Mouse (Mus musculus) gastrocnemius, adult 2 months (tissue): ENCODE data around the gene Ddx18. TPM values are rescaled to one million over a fixed set of nuclear protein-coding genes. Genes with fewer than 3 reads are reported as not detected.

Source experiments
- DNase-seq: peaks from one replicate; pipeline ENCODE4 v3.0.0; 2022
- H3K27ac ChIP-seq: fragments of 200-600 bp; 2 replicates; pipeline ENCODE4 v1.8.1; 2022; ENCODE audit warnings: mild to moderate bottlenecking
- H3K4me3 ChIP-seq: fragments of 200-600 bp; 2 replicates; pipeline ENCODE4 v1.8.1; 2022; ENCODE audit warnings: mild to moderate bottlenecking, moderate library complexity
- CTCF ChIP-seq: fragments of 200-600 bp; IDR thresholded peaks from 2 replicates; pipeline ENCODE4 v1.8.1; 2022; ENCODE audit warnings: antibody characterized with exemption, mild to moderate bottlenecking, moderate library complexity
- intact Hi-C: fragments of 180-260 bp; cut with DNase I; formaldehyde crosslinking; loops from one replicate; pipeline ENCODE4 v1.15.1; 2025
- total RNA-seq, 2 experiments: library from RNA; stranded (reverse); gene quantifications; 2 replicates each; pipeline ENCODE4 v1.2.3; 2021

The Ddx18 gene
- total RNA-seq, 2 experiments from 2014 or later: 16.8 to 17.7 TPM

DNA sequence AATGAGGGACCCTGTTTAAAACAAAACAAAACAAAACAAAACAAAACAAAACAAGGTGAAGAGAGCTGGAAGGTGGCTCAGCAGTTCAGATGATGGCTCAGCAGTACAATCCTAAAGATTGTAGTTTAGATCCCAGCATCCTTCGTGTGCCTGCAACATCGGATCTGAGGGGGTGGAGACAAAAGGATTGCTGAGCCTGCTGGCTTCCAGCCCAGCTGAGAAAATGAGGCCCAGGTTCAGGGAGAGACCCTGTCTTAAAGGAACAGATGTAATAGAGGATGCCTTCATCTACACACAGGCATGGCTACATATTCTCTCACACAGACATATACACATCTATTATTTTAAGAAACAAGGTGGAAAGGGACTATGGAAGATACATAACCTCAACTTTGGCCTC is 56.6 kb downstream of the Ddx18 start:
- intact Hi-C loops: no loop called here
- no peak overlapping the region for H3K4me3 ChIP-seq
- TF ChIP-seq CTCF: no peak
- DNase-seq: no peak
- H3K27ac ChIP-seq: no peak overlapping the region

DNA sequence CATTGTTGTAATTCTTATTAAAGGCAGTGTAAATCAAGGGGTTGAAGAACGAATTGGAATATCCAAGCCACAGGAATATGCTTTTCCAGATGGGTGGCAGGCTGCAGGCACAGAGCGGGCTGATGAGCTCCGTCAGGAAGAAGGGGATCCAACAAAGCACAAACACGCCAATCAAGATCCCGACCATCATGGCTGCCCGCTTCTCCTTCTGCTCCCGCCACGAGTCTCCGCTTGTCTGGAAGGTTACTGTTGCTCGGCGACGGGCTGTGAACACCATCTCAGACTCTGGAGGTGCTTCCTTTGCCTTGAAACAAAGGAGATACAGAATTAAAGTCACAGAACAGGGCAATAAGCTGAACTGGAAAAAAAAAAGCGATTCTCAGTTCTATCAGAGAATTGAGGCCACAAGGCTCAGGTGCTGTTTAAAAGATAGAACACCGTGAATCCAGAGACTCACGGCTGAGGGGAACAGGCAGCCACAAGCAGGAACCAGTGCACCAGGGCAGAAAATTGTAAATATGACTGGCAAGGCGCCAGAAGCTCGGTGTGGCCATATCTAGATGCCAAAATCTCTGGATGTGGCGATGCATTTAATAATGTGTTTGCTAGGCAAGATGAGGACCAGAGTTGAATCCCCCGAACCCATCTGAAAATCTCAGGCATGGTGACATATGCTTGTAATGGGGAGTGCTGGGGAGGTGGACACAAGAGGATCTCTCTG is 57.2 kb downstream of the Ddx18 start:
- no peak for TF ChIP-seq CTCF
- intact Hi-C loops: no loop called here

DNA sequence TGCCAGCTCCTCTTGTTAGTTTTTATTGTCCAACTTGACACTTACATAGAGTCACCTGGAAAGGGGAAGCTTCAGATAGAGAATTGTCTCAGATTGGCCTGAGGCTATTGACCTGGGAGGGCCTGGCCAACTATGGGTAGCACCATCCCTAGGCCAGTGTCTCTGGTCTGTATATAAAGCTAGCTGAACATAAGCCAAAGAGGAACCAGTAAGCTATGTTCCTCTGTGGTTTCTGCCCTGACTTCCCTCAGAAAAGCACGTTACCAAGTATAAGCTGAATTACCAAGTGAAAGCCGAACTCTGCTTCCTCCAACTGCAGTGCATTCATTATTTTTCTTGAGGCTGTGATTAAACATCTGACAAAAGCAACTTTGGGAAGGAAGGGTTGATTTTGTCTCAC is 59.1 kb downstream of the Ddx18 start:
- intact Hi-C loops: no loop called here
- no peak for DNase-seq
- TF ChIP-seq CTCF: no peak

More for the DNA sequence above, 57.2 kb downstream of the Ddx18 start:
- no peak overlapping the region for H3K4me3 ChIP-seq
- no peak for DNase-seq
- H3K27ac ChIP-seq: no peak overlapping the region

More for the DNA sequence above, 59.1 kb downstream of the Ddx18 start:
- no peak overlapping the region for H3K4me3 ChIP-seq
- no peak overlapping the region for H3K27ac ChIP-seq

Other genes with a start within 250 kb of the Ddx18 start
- 10 to 100 TPM; 59.4 to 62.5 TPM for gene Insig2, start 235.4 kb downstream of the Ddx18 start, total RNA-seq
- gene Ccdc93, start 136.9 kb downstream of the Ddx18 start, total RNA-seq: 10 to 100 TPM in 1 of 2 experiments, 1 to 10 TPM in 1; 9.6 to 11.5 TPM
- not detected for gene Htr5b, start 39.5 kb downstream of the Ddx18 start, total RNA-seq